Mouse (Mus musculus) adrenal gland, postnatal 4 days (tissue): ENCODE measurements around the gene Trim44. TPM values are rescaled to one million over a fixed set of nuclear protein-coding genes. Genes with fewer than 3 reads are reported as not detected.

Source experiments
- DNase-seq, 2 experiments: peaks; one replicate each; pipeline ENCODE4 v3.0.0; 2021 to 2022; ENCODE audit warnings: low spot score in 2 of 2, mixed read lengths in 2 of 2
- total RNA-seq, 2 experiments: library from RNA; stranded (reverse); gene quantifications; 2 replicates each; pipeline ENCODE4 v1.2.3; 2021

Gene Trim44
- total RNA-seq, 2 experiments from 2014 or later = 77.3 to 87.6 TPM

- no peak for DNase-seq
Observed at GRCm38 (mm10) chr2:102365983-102366545, 41.6 kb downstream of the Trim44 start.

GRCm38 (mm10) chr2:102364565-102365200, 42.9 kb downstream of the Trim44 start:
- no peak for DNase-seq

- no peak for DNase-seq
Observed at GRCm38 (mm10) chr2:102362896-102363530, 44.6 kb downstream of the Trim44 start.

- no peak for DNase-seq
Observed at GRCm38 (mm10) chr2:102362266-102362665, 45.4 kb downstream of the Trim44 start.

GRCm38 (mm10) chr2:102356879-102357695, 50.5 kb downstream of the Trim44 start:
- DNase-seq = no peak

- DNase-seq = no peak
Observed at GRCm38 (mm10) chr2:102354076-102354475, 53.6 kb downstream of the Trim44 start.

GRCm38 (mm10) chr2:102341429-102341828, 66.2 kb downstream of the Trim44 start:
- no peak for DNase-seq

GRCm38 (mm10) chr2:102336816-102337215, 70.8 kb downstream of the Trim44 start:
- DNase-seq = no peak

GRCm38 (mm10) chr2:102331932-102332331, 75.7 kb downstream of the Trim44 start:
- DNase-seq = no peak

- no peak for DNase-seq
Observed at GRCm38 (mm10) chr2:102331092-102331491, 76.5 kb downstream of the Trim44 start.

- no peak for DNase-seq
Observed at GRCm38 (mm10) chr2:102325921-102326320, 81.7 kb downstream of the Trim44 start.

GRCm38 (mm10) chr2:102324336-102324735, 83.3 kb downstream of the Trim44 start:
- DNase-seq = no peak

GRCm38 (mm10) chr2:102316540-102316939, 91.1 kb downstream of the Trim44 start:
- no peak for DNase-seq

GRCm38 (mm10) chr2:102315153-102315552, 92.5 kb downstream of the Trim44 start:
- DNase-seq = no peak

- DNase-seq = no peak
Observed at GRCm38 (mm10) chr2:102314610-102315009, 93.0 kb downstream of the Trim44 start.

GRCm38 (mm10) chr2:102314068-102314467, 93.6 kb downstream of the Trim44 start:
- no peak for DNase-seq

GRCm38 (mm10) chr2:102312903-102313302, 94.7 kb downstream of the Trim44 start:
- no peak for DNase-seq

- no peak for DNase-seq
Observed at GRCm38 (mm10) chr2:102303274-102303673, 104.4 kb downstream of the Trim44 start.

- no peak for DNase-seq
Observed at GRCm38 (mm10) chr2:102302532-102302931, 105.1 kb downstream of the Trim44 start.

GRCm38 (mm10) chr2:102294827-102295270, 112.8 kb downstream of the Trim44 start:
- no peak for DNase-seq

GRCm38 (mm10) chr2:102293181-102293580, 114.4 kb downstream of the Trim44 start:
- DNase-seq = no peak

- DNase-seq = no peak
Observed at GRCm38 (mm10) chr2:102292051-102292450, 115.6 kb downstream of the Trim44 start.
